ENCODE assay signal across 20 mouse cellular contexts in the genomic region with DNA sequence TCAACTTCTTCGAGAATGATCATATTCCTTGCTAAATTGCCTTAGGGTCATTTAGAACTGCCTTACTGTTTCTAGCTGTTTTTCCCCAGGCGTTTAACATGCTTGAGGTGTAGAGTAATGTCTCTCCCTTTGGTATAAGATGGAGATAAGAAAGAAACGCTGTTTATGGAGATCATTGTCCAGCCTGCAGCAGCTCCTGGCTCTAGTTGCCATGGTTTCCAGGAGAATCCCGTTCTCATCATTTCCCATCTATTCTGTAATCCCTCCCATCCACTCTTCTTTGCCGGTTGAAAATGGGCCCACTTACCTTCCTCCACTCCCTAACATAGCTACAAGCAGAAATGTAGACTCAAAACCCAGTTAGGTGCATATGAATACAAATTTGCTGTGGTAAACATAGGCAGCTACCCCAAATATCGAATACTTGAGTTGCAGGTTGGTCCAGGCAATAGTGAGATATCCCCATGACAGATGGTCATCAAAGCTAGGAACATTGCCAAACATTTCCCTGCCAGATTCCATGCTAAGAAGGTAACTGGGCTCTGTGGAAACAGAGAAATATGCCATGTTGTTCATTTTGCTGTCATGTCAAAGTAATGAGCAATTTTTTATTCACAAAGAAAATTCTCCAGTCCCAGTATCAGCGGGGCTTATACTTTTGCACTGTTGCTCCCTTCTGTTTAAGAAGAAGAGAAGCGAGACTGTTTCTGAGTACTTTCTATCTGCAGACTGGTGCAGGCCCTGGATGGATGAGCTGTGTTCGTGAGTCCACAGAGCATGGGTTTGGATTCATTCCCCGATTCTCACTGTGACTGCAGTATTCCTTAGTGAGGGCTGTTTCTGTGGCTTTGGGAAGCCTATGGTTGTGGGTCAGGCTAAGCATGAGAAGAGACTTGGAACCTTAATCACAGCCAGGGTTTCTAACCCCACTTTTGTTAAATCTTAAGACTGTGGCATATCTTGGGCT. TPM values are rescaled to one million over a fixed set of nuclear protein-coding genes. Genes with fewer than 3 reads are reported as not detected.
DNase-seq lines count a peak whose midpoint lies in the region; ATAC-seq and TF ChIP-seq lines count a peak whose summit lies in the region.
"Had no signal": no experiment of that assay in that cellular context is flagged by ENCODE, and none has a peak within 500 bp of the region (broad histone marks: within the 10 kb centered on the region; RNA-seq: fewer than 3 reads in every experiment).

No protein-coding gene starts in this region.

- no peaks in the 10 kb centered on the region for H3K36me3 ChIP-seq in midbrain, embryonic 15.5 days (replicated peaks)
- H3K36me3 ChIP-seq: G1E; liver, embryonic 13.5 days had no signal

- H3K9me3 ChIP-seq in midbrain, embryonic 15.5 days = no peaks in the 10 kb centered on the region
- H3K9me3 ChIP-seq: G1E; liver, embryonic 13.5 days had no signal

- peak overlapping the region; percentile 53; the same call in 1 of the 2 replicates for H3K27ac ChIP-seq in layer of hippocampus, adult 2 months
- H3K27ac ChIP-seq in midbrain, embryonic 15.5 days = peak overlapping the region; percentile 67
- H3K27ac ChIP-seq: liver, embryonic 13.5 days; stomach, postnatal 0 days had no signal

- no peak overlapping the region for H3K4me2 ChIP-seq in midbrain, embryonic 15.5 days
- H3K4me2 ChIP-seq: liver, embryonic 13.5 days had no signal

- ATAC-seq in midbrain, embryonic 15.5 days (replicated peaks) = peak; percentile 55
- ATAC-seq: intestine, postnatal 0 days had no signal

- WGBS in midbrain, embryonic 15.5 days = 49% methylated on average over 10 of the region's 10 CpGs

- H3K27me3 ChIP-seq in midbrain, embryonic 15.5 days (replicated peaks) = no peaks in the 10 kb centered on the region
- H3K27me3 ChIP-seq: liver, embryonic 13.5 days had no signal

- peaks cover 45% of the 10 kb centered on the region for H3K4me1 ChIP-seq in midbrain, embryonic 15.5 days

- H3K9ac ChIP-seq in midbrain, embryonic 15.5 days = no peak overlapping the region
- H3K9ac ChIP-seq: liver, embryonic 13.5 days had no signal

- H3K4me3 ChIP-seq in layer of hippocampus, adult 2 months = no peak overlapping the region
- no peak overlapping the region for H3K4me3 ChIP-seq in midbrain, embryonic 15.5 days
- H3K4me3 ChIP-seq: liver, embryonic 13.5 days had no signal

- TF ChIP-seq CTCF in layer of hippocampus, adult 2 months (conservative IDR thresholded peaks at IDR 0.05) = no peak

- DNase-seq in layer of hippocampus, adult 2 months (ENCODE audit: low spot score in 2 of 2) = peak in 1 of 2 experiments; percentile 10
- no peak for DNase-seq in layer of hippocampus, adult 18-20 months (ENCODE audit: low spot score in 2 of 2)
- peak; percentile 88 to 89 for DNase-seq in cerebellum, adult 18-20 months
- peak; percentile 75 to 93 for DNase-seq in cerebellum, postnatal 36 days
- no peak for DNase-seq in urinary bladder, postnatal 4 days (ENCODE audit: low spot score in 2 of 2)
- no peak for DNase-seq in frontal cortex, postnatal 36 days (ENCODE audit: low spot score in 2 of 2)
- no peak for DNase-seq in thymus, postnatal 0 days (ENCODE audit: low spot score)
- DNase-seq: adrenal gland, postnatal 10 days; heart, postnatal 36 days; kidney, postnatal 25 days; liver, embryonic 13.5 days; right cerebral cortex, adult 18-20 months; thymus, postnatal 25 days had no signal

RNA-seq across cellular contexts. Expression of a gene that starts 55.8 kb away (rescaled TPM):
- not detected for total RNA-seq in layer of hippocampus, adult 2 months (2021)
- total RNA-seq in layer of hippocampus, adult 18-20 months (2021) = under 1 TPM; 0.42 to 0.53 TPM
- polyA plus RNA-seq in midbrain, embryonic 15.5 days (2015; fragmentation: Nextera tagmentation; extraction: Ambion mirVana) = 1.4 and 1.8 TPM in 2 replicates
- polyA plus RNA-seq in thymus, postnatal 0 days (2015; fragmentation: Nextera tagmentation; extraction: Ambion mirVana) = 1.5 and 4.4 TPM in 2 replicates
- total RNA-seq: adrenal gland, postnatal 10 days; G1E; heart, postnatal 36 days; megakaryocyte progenitor cell, adult 5-6 weeks; neutrophil, adult 5-6 weeks had no signal
- polyA plus RNA-seq: intestine, postnatal 0 days; liver, embryonic 13.5 days; lung, embryonic 16.5 days had no signal

Comparison
In these comparisons a context has a peak if more than half of its experiments do, and no peak if none do; other contexts are left out.
1. DNase-seq: peak in cerebellum, adult 18-20 months (2 of 2) and cerebellum, postnatal 36 days (2 of 2); none in layer of hippocampus, adult 18-20 months (0 of 2), urinary bladder, postnatal 4 days (0 of 2), frontal cortex, postnatal 36 days (0 of 2) and thymus, postnatal 0 days (single experiment).